Mouse (Mus musculus) midbrain, embryonic 11.5 days (tissue): ENCODE data around the gene Gm5868. TPM values are rescaled to one million over a fixed set of nuclear protein-coding genes. Genes with fewer than 3 reads are reported as not detected.
"Not testable (repeated sequence)": the region's sequence is repeated elsewhere in the genome, so short reads cannot be mapped to it uniquely, and the experiment has no call there.

Experiments used
- ATAC-seq: fragments of 200-750 bp; cut with Nextera tagmentation; 2 replicates; pipeline ENCODE4 v1.8.0; 2017; ENCODE audit warnings: moderate TSS enrichment, moderate library complexity; ENCODE audit not compliant: low FRiP score
- DNase-seq: peaks from one replicate; pipeline ENCODE4 v3.0.0; 2015; ENCODE audit warnings: low spot score; ENCODE audit errors: missing footprints
- H3K27ac ChIP-seq: fragments of 300-500 bp; sonication (generic); 2 replicates; pipeline ENCODE4 v1.5.1; 2014; ENCODE audit warnings: low read depth, low read length
- H3K27me3 ChIP-seq: fragments of 300-500 bp; sonication (generic); 2 replicates; pipeline ENCODE4 v1.6.1; 2014; ENCODE audit warnings: mild to moderate bottlenecking, low read length, moderate library complexity, mixed read lengths; ENCODE audit not compliant: control insufficient read depth, insufficient read depth
- H3K36me3 ChIP-seq: fragments of 300-500 bp; sonication (generic); 2 replicates; pipeline ENCODE4 v1.6.1; 2014; ENCODE audit warnings: mild to moderate bottlenecking, low read length, moderate library complexity, mixed read lengths; ENCODE audit not compliant: control insufficient read depth, insufficient read depth
- H3K4me1 ChIP-seq: fragments of 300-500 bp; sonication (generic); 2 replicates; pipeline ENCODE4 v1.6.1; 2014; ENCODE audit warnings: low read length; ENCODE audit not compliant: control insufficient read depth, insufficient read depth
- H3K4me2 ChIP-seq: fragments of 300-500 bp; sonication (generic); 2 replicates; pipeline ENCODE4 v1.6.1; 2014; ENCODE audit warnings: mild to moderate bottlenecking, moderate library complexity
- H3K4me3 ChIP-seq: fragments of 300-500 bp; sonication (generic); 2 replicates; pipeline ENCODE4 v1.5.1; 2014; ENCODE audit warnings: low read depth, low read length
- H3K9ac ChIP-seq: fragments of 300-500 bp; sonication (generic); 2 replicates; pipeline ENCODE4 v1.6.1; 2014; ENCODE audit warnings: low read length
- H3K9me3 ChIP-seq: fragments of 300-500 bp; sonication (generic); 2 replicates; pipeline ENCODE4 v1.6.1; 2016; ENCODE audit warnings: low read length; ENCODE audit not compliant: control insufficient read depth
- WGBS: fragments of 180-500 bp; shearing (Covaris S2); extraction: QIAGEN DNeasy Blood & Tissue Kit; methylation state at CpG from one replicate; pipeline ENCODE4 v1.1.7; 2014; 5-methylcytosine and 5-hydroxymethylcytosine counted together
- polyA plus RNA-seq: library from polyadenylated mRNA; unstranded; fragments of >200 nt; fragmentation: Nextera tagmentation; extraction: Ambion mirVana; gene quantifications from 2 replicates; pipeline ENCODE4 v1.2.1, GENCODE M21; 2014

Gene Gm5868
- polyA plus RNA-seq, 1 experiment from 2014 or later, result 6.5 TPM

- 50% methylated on average over 25 of the region's 25 CpGs for WGBS
- ATAC-seq, result peak; percentile 43; the same call in 1 of the 2 replicates
- not testable (repeated sequence) for H3K27me3 ChIP-seq, H3K4me1 ChIP-seq, H3K9me3 ChIP-seq, H3K27ac ChIP-seq, H3K36me3 ChIP-seq
- DNase-seq, result peak; percentile 90
- peak overlapping the region; percentile 57 for H3K4me2 ChIP-seq
- peak overlapping the region; percentile 20; the same call in 1 of the 2 replicates for H3K9ac ChIP-seq
- H3K4me3 ChIP-seq, result peak overlapping the region; percentile 33
Observed at GRCm38 (mm10) chr5:72586667-72587191, 622 bp downstream of the Gm5868 start.

- not testable (repeated sequence) for H3K4me3 ChIP-seq, H3K4me2 ChIP-seq, H3K27me3 ChIP-seq, H3K9ac ChIP-seq, H3K4me1 ChIP-seq, H3K36me3 ChIP-seq, H3K9me3 ChIP-seq, H3K27ac ChIP-seq, DNase-seq, ATAC-seq
- WGBS, result 41% methylated on average over 7 of the region's 7 CpGs
Observed at GRCm38 (mm10) chr5:72586122-72586521, 1.2 kb downstream of the Gm5868 start.

- not testable (repeated sequence) for H3K36me3 ChIP-seq, H3K4me1 ChIP-seq, H3K27me3 ChIP-seq, H3K9me3 ChIP-seq, H3K27ac ChIP-seq
- H3K4me2 ChIP-seq, result peak within 1 kb of the TSS; percentile 64
- WGBS, result 9% methylated on average over 14 of the region's 21 CpGs
- DNase-seq, result peak; percentile 89
- ATAC-seq, result peak; percentile 65
- peak within 1 kb of the TSS; percentile 37 for H3K4me3 ChIP-seq
- peak within 1 kb of the TSS; percentile 61 for H3K9ac ChIP-seq
Observed at GRCm38 (mm10) chr5:72580970-72581332, 6.4 kb downstream of the Gm5868 start, which contains the start of gene Zar1. Gene Zar1 (minus strand): TSS chr5:72581254.

- H3K27ac ChIP-seq, H3K4me1 ChIP-seq, H3K9me3 ChIP-seq, H3K27me3 ChIP-seq, H3K36me3 ChIP-seq: not testable (repeated sequence)
- H3K4me2 ChIP-seq, result peak overlapping the region; percentile 64
- DNase-seq, result peak; percentile 94
- peak overlapping the region; percentile 37 for H3K4me3 ChIP-seq
- ATAC-seq, result peak; percentile 84
- 6% methylated on average over 52 of the region's 73 CpGs for WGBS
- H3K9ac ChIP-seq, result peak overlapping the region; percentile 61
Observed at GRCm38 (mm10) chr5:72580088-72580969, 7.0 kb downstream of the Gm5868 start.

GRCm38 (mm10) chr5:72579599-72579998 lies 7.8 kb downstream of the Gm5868 start:
- 59% methylated on average over 10 of the region's 10 CpGs for WGBS
- peak; percentile 45; the same call in 1 of the 2 replicates for ATAC-seq
- DNase-seq, result peak; percentile 88

GRCm38 (mm10) chr5:72565621-72566020 lies 21.7 kb downstream of the Gm5868 start:
- H3K4me2 ChIP-seq, result no peak overlapping the region
- 90% methylated on average over 5 of the region's 5 CpGs for WGBS
- no peaks in the 10 kb centered on the region for H3K9me3 ChIP-seq
- H3K4me3 ChIP-seq, result no peak overlapping the region
- no peak overlapping the region for H3K27ac ChIP-seq
- no peak overlapping the region for H3K9ac ChIP-seq
- H3K36me3 ChIP-seq, result no peaks in the 10 kb centered on the region
- no peak for DNase-seq
- no peaks in the 10 kb centered on the region for H3K27me3 ChIP-seq
- no peak for ATAC-seq
- H3K4me1 ChIP-seq, result no peaks in the 10 kb centered on the region

More at GRCm38 (mm10) chr5:72579599-72579998, 7.8 kb downstream of the Gm5868 start:
- not testable (repeated sequence) for H3K4me3 ChIP-seq, H3K4me1 ChIP-seq, H3K36me3 ChIP-seq, H3K4me2 ChIP-seq, H3K9ac ChIP-seq, H3K9me3 ChIP-seq, H3K27me3 ChIP-seq, H3K27ac ChIP-seq

GRCm38 (mm10) chr5:72563183-72563582 lies 24.2 kb downstream of the Gm5868 start:
- H3K9me3 ChIP-seq, H3K4me1 ChIP-seq, H3K4me3 ChIP-seq, ATAC-seq, H3K27me3 ChIP-seq, H3K4me2 ChIP-seq, H3K36me3 ChIP-seq, H3K27ac ChIP-seq, H3K9ac ChIP-seq: not testable (repeated sequence)
- DNase-seq, result peak; percentile 37
- 89% methylated on average over 2 of the region's 2 CpGs for WGBS

GRCm38 (mm10) chr5:72560976-72561628 lies 26.2 kb downstream of the Gm5868 start:
- peaks cover 7% of the 10 kb centered on the region for H3K4me1 ChIP-seq

GRCm38 (mm10) chr5:72559544-72560049 lies 27.8 kb downstream of the Gm5868 start, which contains the start of gene Nfxl1:
Gene Nfxl1 (minus strand): TSS chr5:72559684.
- ATAC-seq, result peak; percentile 96

More at GRCm38 (mm10) chr5:72560976-72561628, 26.2 kb downstream of the Gm5868 start:
- WGBS, result 85% methylated on average over 3 of the region's 3 CpGs
- H3K9ac ChIP-seq, result no peak overlapping the region
- H3K27me3 ChIP-seq, result no peaks in the 10 kb centered on the region
- DNase-seq (peak; percentile 35), ATAC-seq (no peak)
- no peak overlapping the region for H3K4me2 ChIP-seq
- no peak overlapping the region for H3K27ac ChIP-seq
- no peaks in the 10 kb centered on the region for H3K9me3 ChIP-seq
- H3K4me3 ChIP-seq, result no peak overlapping the region
- H3K36me3 ChIP-seq, result no peaks in the 10 kb centered on the region

More at GRCm38 (mm10) chr5:72559544-72560049, 27.8 kb downstream of the Gm5868 start, which contains the start of gene Nfxl1:
- Histone ChIP-seq H3K9ac (peak within 1 kb of the TSS; percentile 92), H3K36me3 (no peaks in the 10 kb centered on the region), H3K4me1 (peaks cover 7% of the 10 kb centered on the region), H3K9me3 (no peaks in the 10 kb centered on the region), H3K27ac (peak within 1 kb of the TSS; percentile 54), H3K27me3 (no peaks in the 10 kb centered on the region), H3K4me2 (peak within 1 kb of the TSS; percentile 87), H3K4me3 (peak within 1 kb of the TSS; percentile 84)
- under 1% methylated on average over 42 of the region's 42 CpGs for WGBS
- DNase-seq, result peak; percentile 100
